Mouse (Mus musculus) v-Abl transformed pro-B cells (cell line): Measurements from ENCODE around the gene St6galnac3.

ENCODE experiments used
- in situ Hi-C, 2 experiments: fragments of 400-800 bp; cut with MboI; formaldehyde crosslinking; loops; one replicate each; pipeline ENCODE4 v1.15.1; 2025; ENCODE audit not compliant: unreplicated experiment in 2 of 2

St6galnac3 gene

DNA sequence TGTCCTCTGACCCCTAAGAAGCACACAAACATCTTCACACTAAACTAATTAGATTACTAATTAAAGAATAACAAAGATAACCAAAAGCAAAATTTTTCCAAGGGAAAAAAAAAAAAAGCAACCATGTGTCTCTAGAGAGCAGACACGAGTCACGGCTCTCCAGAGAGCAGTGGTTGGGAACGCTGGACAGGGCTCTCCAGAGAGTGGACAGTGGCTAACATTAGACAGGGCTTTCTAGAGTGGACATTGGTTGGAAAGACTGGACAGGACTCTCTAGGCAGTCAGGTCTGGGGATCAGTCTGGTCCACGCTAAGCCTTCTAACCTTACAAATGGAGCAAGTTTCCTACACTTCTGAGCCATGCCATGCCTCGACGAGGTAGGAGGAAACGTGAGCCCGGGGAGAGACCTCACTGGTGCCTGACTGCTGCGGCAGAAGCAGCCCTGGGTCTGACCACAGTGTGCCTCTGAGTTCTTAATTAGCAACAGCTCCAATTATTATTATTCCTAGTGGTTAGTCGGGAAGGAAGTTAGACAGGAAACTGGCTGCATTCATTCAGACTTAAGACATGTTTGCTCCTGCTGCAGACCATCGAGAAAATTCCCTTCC lies 32.7 kb downstream of the St6galnac3 start:
- in situ Hi-C loops, result no loop called here

DNA sequence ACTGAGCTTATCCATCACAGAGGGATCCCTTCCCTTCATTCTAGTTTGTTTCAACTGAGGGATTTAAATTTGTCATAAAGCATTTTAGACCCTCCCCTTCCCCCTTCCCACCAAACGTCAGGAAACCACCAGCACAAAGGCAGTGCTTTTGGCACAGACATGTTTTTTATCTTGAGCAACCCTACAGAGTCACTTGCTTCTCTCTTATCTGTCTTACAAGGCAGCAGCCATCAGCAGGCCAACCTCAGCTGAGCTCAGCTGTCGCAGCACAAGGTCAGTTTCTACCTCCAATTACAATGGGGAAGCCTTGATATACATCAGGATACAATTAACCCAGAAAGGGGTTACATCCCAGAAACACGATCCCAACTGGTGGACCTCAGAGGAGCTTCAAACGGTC lies 33.4 kb downstream of the St6galnac3 start:
- in situ Hi-C loops, result no loop called here

DNA sequence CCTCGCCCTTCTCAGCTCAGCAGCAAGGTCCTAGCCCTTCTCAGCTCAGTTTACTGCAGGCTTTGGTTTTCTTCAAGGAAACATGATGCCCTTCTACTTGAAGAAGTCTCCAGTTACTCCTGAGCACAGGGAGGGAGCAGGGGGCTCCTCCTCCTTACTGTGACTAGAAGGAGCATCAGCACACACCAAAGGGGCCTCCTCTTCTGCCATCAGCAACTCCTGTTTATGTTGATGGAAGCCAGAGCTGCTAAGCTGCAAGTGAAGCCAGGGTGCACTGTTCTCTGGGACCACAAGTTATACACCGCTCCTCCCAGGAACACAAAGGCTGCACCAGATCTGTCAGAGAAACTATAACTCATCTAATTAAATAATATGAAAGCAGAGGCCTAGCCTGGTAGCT lies 34.4 kb downstream of the St6galnac3 start:
- in situ Hi-C loops, result no loop called here

DNA sequence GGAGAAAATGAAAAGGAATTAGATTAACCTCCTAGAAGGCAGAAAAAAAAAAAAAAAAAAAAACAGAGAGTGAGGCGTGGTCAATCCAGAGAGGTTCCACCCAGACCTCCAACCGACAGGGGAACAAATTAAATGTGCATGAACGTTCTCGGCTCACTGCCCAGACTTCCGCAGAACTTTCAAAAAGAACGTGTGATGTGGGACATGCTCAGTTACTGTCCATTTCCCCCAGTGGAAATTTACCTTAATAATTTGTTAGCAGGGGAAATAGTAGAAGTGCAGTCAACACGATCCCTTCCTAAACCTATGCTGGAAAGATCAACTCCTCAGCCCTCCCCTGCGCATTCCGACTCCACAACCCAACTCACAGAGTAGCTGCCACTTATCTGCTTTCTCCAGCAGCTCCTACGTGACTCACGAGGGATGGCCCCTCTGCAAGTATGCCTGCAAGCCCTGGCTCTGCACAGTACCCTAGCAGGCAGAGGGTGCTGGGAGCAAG lies 35.1 kb downstream of the St6galnac3 start:
- in situ Hi-C loops, result no loop called here

- in situ Hi-C loops, result no loop called here
These were observed 37.1 kb downstream of the St6galnac3 start for GRCm38 (mm10) chr3:153687896-153688295.

DNA sequence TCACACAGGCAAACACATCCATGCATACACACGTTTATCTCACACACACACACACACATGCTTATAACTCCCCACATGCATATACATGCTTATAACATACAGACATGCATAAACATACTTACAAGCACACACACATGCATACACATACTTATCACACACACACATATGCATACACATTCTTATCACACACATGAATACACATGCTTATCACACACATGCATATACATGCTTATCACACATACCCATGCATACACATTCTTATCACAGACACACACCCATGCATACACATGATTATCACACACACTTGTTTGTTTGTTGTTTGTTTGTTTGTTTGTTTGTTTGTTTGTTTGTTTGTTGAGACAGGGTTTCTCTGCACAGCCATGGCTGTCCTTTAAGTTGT lies 40.1 kb downstream of the St6galnac3 start:
- in situ Hi-C loops, result no loop called here

- in situ Hi-C loops, result no loop called here
These were observed 42.7 kb downstream of the St6galnac3 start for GRCm38 (mm10) chr3:153682303-153682702.

DNA sequence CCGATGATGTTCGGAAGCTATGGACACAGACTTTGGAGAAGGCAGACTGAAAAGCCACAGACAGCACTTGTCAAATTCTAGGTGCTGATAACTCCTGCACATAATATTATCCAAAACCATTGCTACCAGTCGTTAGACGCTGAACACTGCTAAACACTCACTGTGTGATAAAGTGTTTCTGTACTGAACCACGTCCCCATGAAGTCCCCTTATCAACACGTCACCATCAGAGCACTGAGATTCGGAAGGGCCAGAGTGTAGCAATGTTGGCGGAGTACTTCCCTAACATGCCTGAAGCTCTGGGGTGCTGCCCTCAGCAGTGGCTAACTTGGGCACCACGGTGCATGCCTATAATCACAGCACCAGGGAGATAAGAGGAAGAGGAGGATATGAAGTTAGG lies 43.3 kb downstream of the St6galnac3 start:
- in situ Hi-C loops, result no loop called here

GRCm38 (mm10) chr3:153675832-153676231 lies 49.1 kb downstream of the St6galnac3 start:
- in situ Hi-C loops, result no loop called here

DNA sequence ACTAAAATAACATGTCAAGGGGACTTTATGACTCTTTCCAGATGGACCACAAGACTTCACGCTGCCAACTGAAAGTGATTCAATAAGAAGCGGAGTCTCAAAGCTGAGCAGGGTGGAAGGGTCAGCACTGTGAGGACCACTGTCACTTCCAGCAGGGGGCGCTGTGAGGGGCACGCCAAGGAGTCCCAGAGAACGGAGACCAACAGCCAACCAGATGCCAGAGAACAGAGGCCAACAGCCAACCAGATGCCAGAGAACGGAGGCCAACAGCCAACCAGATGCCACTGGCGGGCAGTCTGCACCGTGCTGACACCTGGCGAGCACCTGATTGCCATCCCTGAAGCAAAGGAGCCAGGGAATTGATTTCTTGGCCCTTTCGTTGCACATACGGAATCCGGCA lies 49.9 kb downstream of the St6galnac3 start:
- in situ Hi-C loops, result no loop called here

DNA sequence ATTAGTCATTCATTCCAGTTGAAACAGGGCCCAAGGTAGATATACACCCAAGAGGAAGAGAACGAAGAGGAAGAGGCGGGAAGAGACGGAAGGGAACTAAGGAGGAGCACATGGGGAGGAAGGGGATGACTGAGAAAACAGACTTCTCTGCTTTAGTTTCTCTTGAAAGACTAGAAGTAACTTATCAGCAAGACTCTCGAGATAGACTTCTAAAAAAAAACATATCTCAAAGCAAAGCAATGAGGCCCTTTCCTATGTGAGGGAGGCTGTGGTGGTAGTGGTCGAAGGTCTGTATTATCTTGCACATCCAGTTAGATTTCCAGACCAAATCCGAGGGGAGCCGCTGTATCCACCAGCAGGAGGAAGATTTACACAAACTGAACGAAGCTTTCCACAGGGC lies 50.6 kb downstream of the St6galnac3 start:
- in situ Hi-C loops, result loop anchor here in 1 of 2 experiments (25.0 kb wide), 1 partner anchor 1562 kb away; no protein-coding TSS in a partner anchor

DNA sequence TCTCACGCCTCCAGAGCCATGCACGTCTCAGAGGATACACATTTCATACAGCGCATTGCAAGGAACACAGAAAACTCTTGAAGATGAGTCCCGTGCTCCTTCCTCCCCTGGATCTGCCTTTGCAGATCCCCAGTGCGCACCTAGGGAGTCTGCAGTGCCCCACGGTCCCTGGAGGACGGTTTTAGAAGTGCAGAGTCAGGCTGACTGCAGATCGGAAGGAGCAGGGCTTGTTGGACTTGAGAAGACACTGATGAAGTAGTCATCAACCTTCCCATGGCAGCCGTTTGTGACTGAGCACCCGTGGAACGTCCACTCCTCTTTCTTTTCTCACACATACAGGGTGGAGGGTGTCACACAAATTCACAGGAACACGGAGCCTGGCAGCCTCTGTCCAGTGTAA lies 51.5 kb downstream of the St6galnac3 start:
- in situ Hi-C loops, result loop anchor here in 1 of 2 experiments (25.0 kb wide), 1 partner anchor 1561 kb away; no protein-coding TSS in a partner anchor

- in situ Hi-C loops, result loop anchor here in 1 of 2 experiments (25.0 kb wide), 1 partner anchor 1559 kb away; no protein-coding TSS in a partner anchor
These were observed 53.9 kb downstream of the St6galnac3 start for GRCm38 (mm10) chr3:153670953-153671674.

DNA sequence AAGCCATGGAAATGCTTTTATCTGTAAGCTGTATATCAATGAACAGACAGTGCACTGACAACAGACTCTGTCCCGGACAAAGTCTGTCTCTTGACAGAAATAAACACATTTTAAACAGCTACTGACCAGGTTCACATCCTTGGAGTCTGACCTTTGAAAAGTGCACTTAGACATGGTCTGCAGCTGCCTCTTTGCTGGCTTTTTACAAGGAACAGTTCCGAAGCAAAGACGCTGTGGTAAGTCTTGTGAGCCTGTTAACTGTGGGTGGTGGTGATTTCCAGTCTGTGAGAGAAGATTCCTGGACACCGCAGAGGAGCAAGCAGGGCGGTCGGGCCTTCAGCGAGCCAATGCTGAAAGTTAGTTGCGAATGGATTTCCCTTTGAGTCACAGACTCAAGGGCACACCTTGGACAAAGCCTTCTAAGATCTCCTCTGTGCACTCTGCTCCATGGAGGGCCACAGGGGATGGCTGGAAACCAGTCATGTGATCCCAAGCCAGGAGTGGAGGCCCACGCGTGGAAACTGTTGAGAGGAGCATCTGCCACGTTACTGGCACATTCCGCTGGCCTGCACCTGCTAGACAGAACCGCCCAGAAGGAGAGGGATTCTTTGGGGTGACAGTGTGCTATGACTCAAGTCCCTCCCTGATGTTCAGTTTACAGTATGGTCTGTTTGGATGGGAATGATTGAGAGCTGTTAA lies 55.1 kb downstream of the St6galnac3 start:
- in situ Hi-C loops, result loop anchor here in 1 of 2 experiments (25.0 kb wide), 1 partner anchor 1558 kb away; no protein-coding TSS in a partner anchor

DNA sequence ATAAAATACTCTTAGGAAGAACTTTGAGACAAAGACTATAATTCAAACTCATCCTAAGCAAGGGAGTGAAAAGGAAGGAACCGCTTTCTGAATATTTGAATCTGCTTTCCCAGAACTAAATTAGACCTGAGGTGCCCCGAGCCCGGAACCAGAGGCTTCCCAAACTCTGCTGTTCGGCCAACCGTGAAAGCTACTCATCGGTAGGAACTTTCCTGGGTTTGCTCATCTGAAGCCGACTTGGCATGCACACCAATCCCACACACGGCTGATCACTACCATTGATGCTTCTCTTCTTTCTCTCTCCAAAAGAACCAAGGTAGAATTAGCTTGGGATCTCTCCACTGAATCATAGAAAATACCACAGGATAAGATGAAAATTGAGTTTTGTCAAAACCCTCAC lies 55.6 kb downstream of the St6galnac3 start:
- in situ Hi-C loops, result loop anchor here in 1 of 2 experiments (25.0 kb wide), 1 partner anchor 1557 kb away; no protein-coding TSS in a partner anchor

- in situ Hi-C loops, result loop anchor here in 1 of 2 experiments (25.0 kb wide), 1 partner anchor 1556 kb away; no protein-coding TSS in a partner anchor
These were observed 56.3 kb downstream of the St6galnac3 start for GRCm38 (mm10) chr3:153668447-153669290.

DNA sequence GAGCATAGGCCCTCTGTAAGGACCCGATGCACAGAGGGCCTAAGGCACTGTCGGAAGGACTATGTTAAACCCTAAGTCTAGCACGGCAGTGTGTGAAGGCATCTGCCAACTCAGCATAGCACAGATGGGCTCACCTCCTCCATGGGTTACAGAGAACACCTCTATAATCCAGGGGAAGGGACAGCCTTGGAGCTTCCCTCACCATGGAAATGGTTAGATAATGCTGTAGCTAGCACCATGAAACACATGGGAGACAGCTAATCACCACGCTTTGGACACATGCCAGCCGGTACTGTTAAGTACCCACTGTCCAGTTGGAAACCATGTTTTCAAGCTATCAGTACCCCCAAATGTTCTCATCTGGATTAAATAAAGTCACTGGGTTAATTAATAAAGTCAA lies 60.3 kb downstream of the St6galnac3 start:
- in situ Hi-C loops, result loop anchor here in 1 of 2 experiments (25.0 kb wide), 1 partner anchor 1552 kb away; no protein-coding TSS in a partner anchor

GRCm38 (mm10) chr3:153663841-153664427 lies 61.0 kb downstream of the St6galnac3 start:
- in situ Hi-C loops, result loop anchor here in 1 of 2 experiments (25.0 kb wide), 1 partner anchor 1552 kb away; no protein-coding TSS in a partner anchor

- in situ Hi-C loops, result loop anchor here in 1 of 2 experiments (25.0 kb wide), 1 partner anchor 1550 kb away; no protein-coding TSS in a partner anchor
These were observed 62.2 kb downstream of the St6galnac3 start for GRCm38 (mm10) chr3:153662796-153663195.
